Mouse (Mus musculus): ENCODE measurements around the gene Rnf111. TPM values are rescaled to one million over a fixed set of nuclear protein-coding genes. Genes with fewer than 3 reads are reported as not detected.

The Rnf111 gene
- polyA plus RNA-seq, 1 experiment from 2014 or later = 30.3 TPM

- peaks cover 5% of the 10 kb centered on the region; the same call in 1 of the 2 replicates for H3K4me1 ChIP-seq
- DNase-seq (ENCODE audit: low spot score) = no peak
- no peak overlapping the region for H3K27ac ChIP-seq (replicated peaks)
- H3K4me3 ChIP-seq = no peak overlapping the region
- H3K36me3 ChIP-seq (replicated peaks) = peaks cover 25% of the 10 kb centered on the region
- 88% methylated on average over 4 of the region's 4 CpGs for WGBS
- no peaks in the 10 kb centered on the region for H3K9me3 ChIP-seq
- no peaks in the 10 kb centered on the region for H3K27me3 ChIP-seq (replicated peaks; ENCODE audit: low read depth, poor library complexity, severe bottlenecking)
These were observed 116.0 kb downstream of the Rnf111 start for GRCm38 (mm10) chr9:70387410-70388119.

GRCm38 (mm10) chr9:70384958-70385728 lies 118.4 kb downstream of the Rnf111 start:
- no peak overlapping the region for H3K27ac ChIP-seq (replicated peaks)
- no peaks in the 10 kb centered on the region for H3K27me3 ChIP-seq (replicated peaks; ENCODE audit: low read depth, poor library complexity, severe bottlenecking)
- H3K9me3 ChIP-seq = no peaks in the 10 kb centered on the region
- peaks cover 25% of the 10 kb centered on the region for H3K36me3 ChIP-seq (replicated peaks)
- no peaks in the 10 kb centered on the region for H3K4me1 ChIP-seq
- no peak for DNase-seq (ENCODE audit: low spot score)
- 84% methylated on average over 18 of the region's 18 CpGs for WGBS
- no peak overlapping the region for H3K4me3 ChIP-seq

- H3K4me3 ChIP-seq = no peak overlapping the region
- no peaks in the 10 kb centered on the region for H3K27me3 ChIP-seq (replicated peaks; ENCODE audit: low read depth, poor library complexity, severe bottlenecking)
- H3K9me3 ChIP-seq = no peaks in the 10 kb centered on the region
- H3K36me3 ChIP-seq (replicated peaks) = peaks cover 25% of the 10 kb centered on the region
- 94% methylated on average over 4 of the region's 4 CpGs for WGBS
- DNase-seq (ENCODE audit: low spot score) = no peak
- H3K27ac ChIP-seq (replicated peaks) = no peak overlapping the region
- no peaks in the 10 kb centered on the region for H3K4me1 ChIP-seq
These were observed 119.0 kb downstream of the Rnf111 start for GRCm38 (mm10) chr9:70384494-70384893.

- no peak overlapping the region for H3K4me3 ChIP-seq
- 79% methylated on average over 10 of the region's 10 CpGs for WGBS
- no peaks in the 10 kb centered on the region for H3K4me1 ChIP-seq
- no peaks in the 10 kb centered on the region for H3K27me3 ChIP-seq (replicated peaks; ENCODE audit: low read depth, poor library complexity, severe bottlenecking)
- H3K27ac ChIP-seq (replicated peaks) = no peak overlapping the region
- peak; percentile 25 for DNase-seq (ENCODE audit: low spot score)
- peaks cover 29% of the 10 kb centered on the region for H3K36me3 ChIP-seq (replicated peaks)
- H3K9me3 ChIP-seq = no peaks in the 10 kb centered on the region
These were observed 119.8 kb downstream of the Rnf111 start for GRCm38 (mm10) chr9:70383750-70384149.

- no peaks in the 10 kb centered on the region for H3K4me1 ChIP-seq
- H3K27ac ChIP-seq (replicated peaks) = no peak overlapping the region
- no peaks in the 10 kb centered on the region for H3K27me3 ChIP-seq (replicated peaks; ENCODE audit: low read depth, poor library complexity, severe bottlenecking)
- 87% methylated on average over 12 of the region's 12 CpGs for WGBS
- no peak for DNase-seq (ENCODE audit: low spot score)
- H3K36me3 ChIP-seq (replicated peaks) = peaks cover 45% of the 10 kb centered on the region
- no peaks in the 10 kb centered on the region for H3K9me3 ChIP-seq
- no peak overlapping the region for H3K4me3 ChIP-seq
These were observed 121.4 kb downstream of the Rnf111 start for GRCm38 (mm10) chr9:70382091-70382490.

GRCm38 (mm10) chr9:70379502-70380467 lies 123.7 kb downstream of the Rnf111 start:
- peaks cover 44% of the 10 kb centered on the region for H3K36me3 ChIP-seq (replicated peaks)
- H3K9me3 ChIP-seq = no peaks in the 10 kb centered on the region
- no peak overlapping the region for H3K4me3 ChIP-seq
- no peaks in the 10 kb centered on the region for H3K4me1 ChIP-seq
- no peaks in the 10 kb centered on the region for H3K27me3 ChIP-seq (replicated peaks; ENCODE audit: low read depth, poor library complexity, severe bottlenecking)
- no peak for DNase-seq (ENCODE audit: low spot score)
- no peak overlapping the region for H3K27ac ChIP-seq (replicated peaks)
- WGBS = 81% methylated on average over 7 of the region's 7 CpGs

Small RNA genes lying within 50 kb of the gene (microRNA-seq; reads per million reads assigned to microRNA genes)
- gene Mir5626 = 6.7 reads per million, percentile 17 among the genes with 10 or more reads in this experiment

Other genes with a start within 250 kb of the Rnf111 start
- 215 and 225 TPM in 2 replicates for gene Ccnb2, start 82.2 kb downstream of the Rnf111 start, polyA plus RNA-seq (2016; fragmentation: Nextera tagmentation; extraction: Ambion mirVana)
- gene Sltm, start 39.0 kb upstream of the Rnf111 start, polyA plus RNA-seq (2016; fragmentation: Nextera tagmentation; extraction: Ambion mirVana) = 69.3 and 71.6 TPM in 2 replicates
- 0.13 and 0.17 TPM in 2 replicates for gene Gm10642, start 152.5 kb upstream of the Rnf111 start, polyA plus RNA-seq (2016; fragmentation: Nextera tagmentation; extraction: Ambion mirVana)
- gene Mindy2, start 153.4 kb upstream of the Rnf111 start, polyA plus RNA-seq (2016; fragmentation: Nextera tagmentation; extraction: Ambion mirVana) = 3.3 and 4.0 TPM in 2 replicates
- 62.3 TPM in 2 replicates for gene Adam10, start 175.3 kb upstream of the Rnf111 start, polyA plus RNA-seq (2016; fragmentation: Nextera tagmentation; extraction: Ambion mirVana)

All from embryonic facial prominence, embryonic 10.5 days (tissue).